Mouse (Mus musculus) heart, embryonic 13.5 days (tissue): Measurements from ENCODE around the gene Dennd1a. TPM values are rescaled to one million over a fixed set of nuclear protein-coding genes. Genes with fewer than 3 reads are reported as not detected.

Source experiments
- ATAC-seq: fragments of 200-750 bp; cut with Nextera tagmentation; 2 replicates; pipeline ENCODE4 v1.8.0; 2017; ENCODE audit warnings: moderate TSS enrichment; ENCODE audit not compliant: insufficient number of reproducible peaks, low FRiP score, low TSS enrichment; ENCODE audit errors: extremely low read depth
- H3K27ac ChIP-seq: fragments of 300-500 bp; sonication (generic); replicated peaks from 2 replicates; pipeline ENCODE4 v1.5.1; 2015; ENCODE audit warnings: moderate library complexity, mild to moderate bottlenecking, inconsistent platforms
- H3K27me3 ChIP-seq: fragments of 300-500 bp; sonication (generic); replicated peaks from 2 replicates; pipeline ENCODE4 v1.6.1; 2015; ENCODE audit warnings: mild to moderate bottlenecking, inconsistent platforms
- H3K36me3 ChIP-seq: fragments of 300-500 bp; sonication (generic); 2 replicates; pipeline ENCODE4 v1.6.1; 2015; ENCODE audit warnings: mild to moderate bottlenecking, inconsistent platforms
- H3K4me1 ChIP-seq: fragments of 300-500 bp; sonication (generic); 2 replicates; pipeline ENCODE4 v1.6.1; 2015; ENCODE audit warnings: inconsistent platforms
- H3K4me2 ChIP-seq: fragments of 300-500 bp; sonication (generic); 2 replicates; pipeline ENCODE4 v1.6.1; 2015; ENCODE audit warnings: inconsistent platforms, mild to moderate bottlenecking, moderate library complexity
- H3K4me3 ChIP-seq: fragments of 300-500 bp; sonication (generic); 2 replicates; pipeline ENCODE4 v1.5.1; 2015; ENCODE audit warnings: moderate library complexity, mild to moderate bottlenecking, inconsistent platforms
- H3K9ac ChIP-seq: fragments of 300-500 bp; sonication (generic); 2 replicates; pipeline ENCODE4 v1.6.1; 2015; ENCODE audit warnings: inconsistent platforms, mild to moderate bottlenecking, moderate library complexity
- H3K9me3 ChIP-seq: fragments of 300-500 bp; sonication (generic); 2 replicates; pipeline ENCODE4 v1.6.1; 2016; ENCODE audit warnings: inconsistent platforms
- WGBS: fragments of 180-500 bp; shearing (Covaris S2); methylation state at CpG from one replicate; pipeline ENCODE4 v1.1.7; 2015; ENCODE audit warnings: mixed read lengths; 5-methylcytosine and 5-hydroxymethylcytosine counted together
- polyA plus RNA-seq: library from polyadenylated mRNA; unstranded; fragments of >200 nt; fragmentation: Nextera tagmentation; extraction: Ambion mirVana; gene quantifications from 2 replicates; pipeline ENCODE4 v1.2.1, GENCODE M21; 2015

Gene Dennd1a
- polyA plus RNA-seq, 1 experiment from 2014 or later = 11.4 TPM

GRCm38 (mm10) chr2:37837542-37837941 lies 449.6 kb downstream of the Dennd1a start:
- H3K4me2 ChIP-seq = no peak overlapping the region
- H3K4me3 ChIP-seq = no peak overlapping the region
- H3K36me3 ChIP-seq = peaks cover 9% of the 10 kb centered on the region; the same call in 1 of the 2 replicates
- peaks cover 13% of the 10 kb centered on the region for H3K4me1 ChIP-seq
- no peak overlapping the region for H3K9ac ChIP-seq
- ATAC-seq = no peak
- 88% methylated on average over 3 of the region's 3 CpGs for WGBS
- H3K27ac ChIP-seq = no peak overlapping the region
- no peaks in the 10 kb centered on the region for H3K27me3 ChIP-seq
- no peaks in the 10 kb centered on the region for H3K9me3 ChIP-seq

- peaks cover 9% of the 10 kb centered on the region; the same call in 1 of the 2 replicates for H3K36me3 ChIP-seq
- H3K4me1 ChIP-seq = peaks cover 13% of the 10 kb centered on the region
- no peak overlapping the region for H3K9ac ChIP-seq
- no peak overlapping the region for H3K4me3 ChIP-seq
- H3K4me2 ChIP-seq = no peak overlapping the region
- H3K9me3 ChIP-seq = no peaks in the 10 kb centered on the region
- no peak overlapping the region for H3K27ac ChIP-seq
- no peaks in the 10 kb centered on the region for H3K27me3 ChIP-seq
- no peak for ATAC-seq
- 90% methylated on average over 3 of the region's 3 CpGs for WGBS
These were observed 450.3 kb downstream of the Dennd1a start for GRCm38 (mm10) chr2:37836926-37837325.

- Histone ChIP-seq H3K4me3 (no peak overlapping the region), H3K4me1 (peaks cover 34% of the 10 kb centered on the region), H3K9ac (no peak overlapping the region), H3K4me2 (no peak overlapping the region), H3K9me3 (no peaks in the 10 kb centered on the region), H3K27ac (no peak overlapping the region), H3K36me3 (no peaks in the 10 kb centered on the region), H3K27me3 (no peaks in the 10 kb centered on the region)
- 61% methylated on average over 10 of the region's 10 CpGs for WGBS
- no peak for ATAC-seq
These were observed 454.9 kb downstream of the Dennd1a start for GRCm38 (mm10) chr2:37832253-37832652.

- 44% methylated on average over 9 of the region's 9 CpGs for WGBS
- no peak overlapping the region for H3K4me2 ChIP-seq
- no peak overlapping the region for H3K27ac ChIP-seq
These were observed 457.4 kb downstream of the Dennd1a start for GRCm38 (mm10) chr2:37829758-37830275.

GRCm38 (mm10) chr2:37823826-37824225 lies 463.4 kb downstream of the Dennd1a start:
- H3K9me3 ChIP-seq = no peaks in the 10 kb centered on the region
- no peak overlapping the region for H3K27ac ChIP-seq
- no peak overlapping the region for H3K4me3 ChIP-seq
- 76% methylated on average over 2 of the region's 2 CpGs for WGBS
- no peak overlapping the region for H3K4me2 ChIP-seq
- H3K9ac ChIP-seq = no peak overlapping the region
- no peak for ATAC-seq
- 0 out of 2 replicates have a peak, but pooled peaks cover 3% of the 10 kb centered on the region for H3K27me3 ChIP-seq
- peaks cover 10% of the 10 kb centered on the region for H3K4me1 ChIP-seq
- no peaks in the 10 kb centered on the region for H3K36me3 ChIP-seq

More at GRCm38 (mm10) chr2:37829758-37830275, 457.4 kb downstream of the Dennd1a start:
- Histone ChIP-seq H3K9ac (no peak overlapping the region), H3K4me3 (no peak overlapping the region), H3K9me3 (no peaks in the 10 kb centered on the region), H3K36me3 (no peaks in the 10 kb centered on the region), H3K27me3 (0 out of 2 replicates have a peak, but pooled peaks cover 3% of the 10 kb centered on the region), H3K4me1 (peaks cover 34% of the 10 kb centered on the region)
- no peak for ATAC-seq

GRCm38 (mm10) chr2:37822122-37822521 lies 465.1 kb downstream of the Dennd1a start:
- Histone ChIP-seq H3K27ac (no peak overlapping the region), H3K36me3 (no peaks in the 10 kb centered on the region), H3K4me3 (no peak overlapping the region), H3K27me3 (0 out of 2 replicates have a peak, but pooled peaks cover 3% of the 10 kb centered on the region), H3K9ac (no peak overlapping the region), H3K9me3 (no peaks in the 10 kb centered on the region), H3K4me1 (peaks cover 12% of the 10 kb centered on the region), H3K4me2 (no peak overlapping the region)
- WGBS = 74% methylated on average over 5 of the region's 5 CpGs
- no peak for ATAC-seq

GRCm38 (mm10) chr2:37819526-37820152 lies 467.6 kb downstream of the Dennd1a start:
- Histone ChIP-seq H3K4me3 (no peak overlapping the region), H3K9me3 (no peaks in the 10 kb centered on the region), H3K4me2 (no peak overlapping the region), H3K27ac (no peak overlapping the region), H3K27me3 (no peaks in the 10 kb centered on the region), H3K4me1 (peaks cover 24% of the 10 kb centered on the region), H3K36me3 (no peaks in the 10 kb centered on the region), H3K9ac (no peak overlapping the region)
- no peak for ATAC-seq
- WGBS = 55% methylated on average over 4 of the region's 4 CpGs

GRCm38 (mm10) chr2:37818761-37819525 lies 468.2 kb downstream of the Dennd1a start:
- Histone ChIP-seq H3K27ac (no peak overlapping the region), H3K9ac (no peak overlapping the region), H3K27me3 (no peaks in the 10 kb centered on the region), H3K4me1 (peaks cover 24% of the 10 kb centered on the region), H3K4me3 (no peak overlapping the region), H3K4me2 (no peak overlapping the region), H3K36me3 (no peaks in the 10 kb centered on the region), H3K9me3 (no peaks in the 10 kb centered on the region)
- 29% methylated on average over 5 of the region's 5 CpGs for WGBS
- ATAC-seq = no peak

GRCm38 (mm10) chr2:37815676-37816075 lies 471.5 kb downstream of the Dennd1a start:
- Histone ChIP-seq H3K27ac (no peak overlapping the region), H3K4me1 (peaks cover 33% of the 10 kb centered on the region), H3K4me2 (no peak overlapping the region), H3K9ac (no peak overlapping the region), H3K9me3 (no peaks in the 10 kb centered on the region), H3K36me3 (peaks cover 8% of the 10 kb centered on the region), H3K4me3 (no peak overlapping the region), H3K27me3 (no peaks in the 10 kb centered on the region)
- ATAC-seq = no peak
- 10% methylated on average over 3 of the region's 3 CpGs for WGBS

- 72% methylated on average over 8 of the region's 8 CpGs for WGBS
- peaks cover 8% of the 10 kb centered on the region for H3K36me3 ChIP-seq
- H3K4me2 ChIP-seq = no peak overlapping the region
- peaks cover 31% of the 10 kb centered on the region for H3K4me1 ChIP-seq
- no peak overlapping the region for H3K27ac ChIP-seq
- no peaks in the 10 kb centered on the region for H3K9me3 ChIP-seq
- no peaks in the 10 kb centered on the region for H3K27me3 ChIP-seq
- ATAC-seq = no peak
- no peak overlapping the region for H3K9ac ChIP-seq
- H3K4me3 ChIP-seq = no peak overlapping the region
These were observed 472.3 kb downstream of the Dennd1a start for GRCm38 (mm10) chr2:37814820-37815361.

- Histone ChIP-seq H3K4me2 (no peak overlapping the region), H3K9me3 (no peaks in the 10 kb centered on the region), H3K4me1 (peaks cover 23% of the 10 kb centered on the region), H3K27ac (no peak overlapping the region), H3K27me3 (no peaks in the 10 kb centered on the region), H3K36me3 (peaks cover 15% of the 10 kb centered on the region), H3K4me3 (no peak overlapping the region), H3K9ac (no peak overlapping the region)
- ATAC-seq = no peak
- WGBS = 89% methylated on average over 5 of the region's 5 CpGs
These were observed 474.8 kb downstream of the Dennd1a start for GRCm38 (mm10) chr2:37812401-37812800.
